Mouse (Mus musculus) cerebellum, adult 18-20 months (tissue): ENCODE data around the gene Lmo1.
"Not testable (repeated sequence)": the region's sequence is repeated elsewhere in the genome, so short reads cannot be mapped to it uniquely, and the experiment has no call there.

ENCODE experiments used
- DNase-seq, 2 experiments: peaks; one replicate each; pipeline ENCODE4 v3.0.0; 2021

The Lmo1 gene

DNA sequence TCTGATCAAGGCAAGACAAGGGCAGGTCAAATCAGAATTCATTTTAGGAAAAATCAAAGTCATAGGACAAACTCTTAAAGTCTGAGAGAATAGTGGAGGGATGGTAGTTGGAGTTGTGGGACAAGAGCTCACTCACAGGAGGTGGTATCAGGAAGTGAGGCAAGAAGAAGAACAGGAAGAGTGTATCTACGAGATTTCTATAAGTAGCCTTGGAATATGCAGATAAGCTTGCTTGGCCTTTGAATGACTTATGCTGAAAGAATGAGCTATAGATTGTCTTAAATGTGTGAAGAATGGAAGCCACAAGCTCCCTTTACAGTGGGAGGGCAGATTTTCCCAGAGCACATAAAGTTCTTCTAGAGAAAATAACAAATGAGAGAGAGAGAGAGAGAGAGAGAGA, 70.1 kb downstream of the Lmo1 start:
- DNase-seq = no peak

DNA sequence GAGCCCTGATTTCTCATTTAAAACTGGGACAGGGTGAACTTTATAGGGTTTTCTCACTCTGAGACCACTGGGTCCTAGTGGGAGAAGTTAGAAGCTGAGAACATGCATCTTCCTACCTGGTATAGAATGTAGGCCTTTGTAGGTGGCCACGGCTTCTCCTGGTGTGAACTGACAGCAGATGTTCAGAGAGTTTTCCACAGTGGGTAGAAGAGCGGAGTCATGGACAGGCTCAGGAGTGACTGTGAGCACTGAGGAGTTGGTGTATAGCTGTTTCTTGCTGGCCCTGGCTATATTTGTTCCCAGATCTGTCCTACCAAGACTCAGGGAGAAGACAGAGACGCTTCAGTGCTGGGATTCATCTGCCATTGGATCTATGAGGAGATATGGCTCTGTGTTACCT, 73.8 kb downstream of the Lmo1 start:
- no peak for DNase-seq

DNA sequence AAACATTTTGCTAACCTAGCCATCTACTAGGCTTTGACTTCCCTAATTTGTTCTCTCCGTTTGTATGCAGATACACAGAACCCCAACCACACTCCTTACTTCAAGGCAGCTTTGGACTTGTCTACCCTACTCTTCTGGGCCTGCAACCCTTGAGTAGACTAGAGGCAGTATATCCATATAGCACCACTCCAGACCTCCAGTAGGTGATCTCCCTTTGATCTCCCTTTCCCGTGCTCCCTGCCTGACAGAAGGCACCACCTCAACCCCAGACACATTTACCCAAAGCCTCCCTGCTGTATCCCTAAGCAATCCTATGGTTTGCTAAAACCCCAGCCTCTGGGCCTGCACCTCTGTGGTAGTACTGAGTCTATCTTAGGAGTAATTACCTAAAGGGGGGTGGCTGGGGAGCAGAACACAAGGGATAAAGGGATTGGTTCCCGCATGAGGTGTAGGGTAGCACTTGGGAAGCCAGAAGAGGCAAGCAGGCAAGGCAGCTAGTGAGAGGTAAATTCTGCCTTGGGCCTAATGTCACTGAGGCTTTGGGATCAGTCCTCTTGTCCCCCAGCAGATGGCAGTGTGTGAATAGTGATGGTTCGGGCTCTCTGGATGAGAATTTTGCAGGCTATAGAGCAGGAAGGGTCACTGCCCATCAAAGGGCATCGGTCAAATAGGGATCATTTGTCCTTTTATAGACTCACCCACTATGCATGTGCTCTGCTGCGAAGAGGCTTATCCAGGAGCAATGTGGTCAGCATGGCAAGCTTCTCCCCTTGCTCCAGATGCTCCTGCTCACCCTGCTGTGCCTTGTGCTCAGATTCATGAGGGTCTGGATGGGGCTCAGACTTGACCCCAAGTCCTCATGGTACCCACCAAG, 76.6 kb downstream of the Lmo1 start:
- peak; percentile 66 to 71 for DNase-seq

DNA sequence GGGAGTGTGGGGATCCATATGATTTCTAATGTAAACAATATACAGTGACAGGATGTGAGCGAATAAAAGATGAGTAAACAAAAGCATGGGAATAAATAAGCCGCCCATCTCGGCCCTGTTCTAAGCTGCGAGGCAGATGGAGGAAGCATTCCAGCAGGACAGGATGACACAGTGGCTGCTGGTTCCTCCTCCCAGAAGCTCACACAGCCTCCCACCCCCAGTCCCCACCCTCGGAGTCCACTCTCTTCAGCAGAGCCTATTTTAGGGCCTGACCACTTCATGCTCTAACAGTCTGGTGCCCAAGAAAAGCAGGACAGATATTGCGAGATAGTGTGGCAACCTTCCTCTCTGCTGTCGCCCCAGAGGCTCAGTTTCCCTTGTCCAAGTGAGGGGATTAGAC, 77.8 kb downstream of the Lmo1 start:
- no peak for DNase-seq

DNA sequence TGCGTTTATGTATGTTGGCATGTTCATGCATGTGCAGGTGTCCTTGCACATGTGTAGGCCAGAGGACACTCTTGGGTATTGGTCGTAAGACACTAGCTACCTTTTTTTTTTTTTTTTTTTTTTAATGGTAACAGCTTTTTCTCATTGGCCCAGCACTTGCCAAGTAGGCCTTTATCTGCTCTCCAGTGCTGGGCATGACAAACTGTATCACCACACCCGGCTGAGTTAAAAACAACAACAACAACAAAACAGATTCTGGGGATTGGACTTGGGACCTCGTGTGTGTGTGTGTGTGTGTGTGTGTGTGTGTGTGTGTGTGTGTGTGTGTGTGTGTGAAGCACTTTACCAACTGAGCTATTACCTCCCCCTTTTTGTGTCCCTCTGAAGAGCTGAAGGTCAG, 78.4 kb downstream of the Lmo1 start:
- no peak for DNase-seq

DNA sequence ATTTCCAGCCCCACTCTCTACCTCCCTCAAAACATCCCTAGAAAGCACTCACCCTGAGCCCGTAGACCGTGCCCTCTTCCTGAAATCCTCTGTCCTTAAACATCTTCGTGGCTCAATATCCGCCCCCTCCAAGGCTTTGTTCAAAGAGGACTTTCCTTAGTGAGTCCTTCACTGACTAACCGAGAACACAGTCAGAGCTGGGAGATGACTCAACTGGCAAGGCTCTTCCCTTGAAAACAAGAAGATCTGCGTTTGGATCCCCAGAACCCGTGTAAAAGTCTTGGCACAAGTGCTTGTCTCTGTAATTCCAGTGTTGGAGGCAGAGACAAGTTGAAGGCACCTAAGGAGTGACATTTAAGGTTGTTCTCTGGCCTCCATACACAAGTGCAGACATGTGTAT, 80.7 kb downstream of the Lmo1 start:
- no peak for DNase-seq

DNA sequence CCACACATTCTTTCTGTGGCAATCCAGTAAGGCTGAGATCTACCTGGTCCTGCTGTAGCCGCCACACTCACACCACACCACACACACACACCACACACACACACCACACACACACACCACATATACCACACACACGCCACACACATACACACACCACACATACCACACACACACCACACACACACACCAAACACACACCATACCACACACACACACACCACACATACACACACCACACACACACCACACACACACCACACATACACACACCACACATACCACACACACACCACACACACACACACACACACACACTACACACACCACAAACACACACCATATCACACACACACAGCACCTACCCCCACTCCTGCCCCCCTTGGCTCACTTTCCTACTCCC, 83.7 kb downstream of the Lmo1 start:
- not testable (repeated sequence) for DNase-seq
